Mouse (Mus musculus) cerebellum, postnatal 4 days (tissue): ENCODE data around the gene Zfp84.
A peak's percentile ranks its signal among the peaks of the same experiment; 100 is the strongest.
"Not testable (repeated sequence)": the region's sequence is repeated elsewhere in the genome, so short reads cannot be mapped to it uniquely, and the experiment has no call there.

Source experiments
- DNase-seq, 2 experiments: peaks; one replicate each; pipeline ENCODE4 v3.0.0; 2022; ENCODE audit warnings: low spot score in 2 of 2, mixed read lengths in 1 of 2

Gene Zfp84

GRCm38 (mm10) chr7:29768090-29768900 is at the start of gene Zfp84:
Gene Zfp84 (plus strand): TSS chr7:29768552.
- DNase-seq = peak in 1 of 2 experiments; percentile 73

GRCm38 (mm10) chr7:29725461-29726142 is 42.8 kb upstream of the Zfp84 start:
- not testable (repeated sequence) for DNase-seq

- DNase-seq = not testable (repeated sequence)
Measured at GRCm38 (mm10) chr7:29726860-29727259, 41.5 kb upstream of the Zfp84 start, which contains the start of gene Catsperg2. Gene Catsperg2 (minus strand): TSS chr7:29727032.

GRCm38 (mm10) chr7:29728055-29728454 is 40.3 kb upstream of the Zfp84 start:
- no peak for DNase-seq

GRCm38 (mm10) chr7:29742258-29742657 is 26.1 kb upstream of the Zfp84 start:
- no peak for DNase-seq

- DNase-seq = no peak
Measured at GRCm38 (mm10) chr7:29760476-29760875, 7.9 kb upstream of the Zfp84 start.

- DNase-seq = no peak
Measured at GRCm38 (mm10) chr7:29764702-29765101, 3.6 kb upstream of the Zfp84 start.

- peak; percentile 33 to 73 for DNase-seq
Measured at GRCm38 (mm10) chr7:29767058-29767686, 1.2 kb upstream of the Zfp84 start.

GRCm38 (mm10) chr7:29768980-29769379 is 628 bp downstream of the Zfp84 start:
- DNase-seq = no peak

GRCm38 (mm10) chr7:29773503-29773902 is 5.2 kb downstream of the Zfp84 start:
- no peak for DNase-seq

- no peak for DNase-seq
Measured at GRCm38 (mm10) chr7:29774371-29774770, 6.0 kb downstream of the Zfp84 start.

- DNase-seq = no peak
Measured at GRCm38 (mm10) chr7:29776568-29776967, 8.2 kb downstream of the Zfp84 start.

GRCm38 (mm10) chr7:29777372-29777771 is 9.0 kb downstream of the Zfp84 start:
- DNase-seq = no peak

- DNase-seq = peak; percentile 68 to 85
Measured at GRCm38 (mm10) chr7:29783871-29784551, 15.7 kb downstream of the Zfp84 start, which contains the start of gene Zfp30. Gene Zfp30 (plus strand): TSS chr7:29783998.

GRCm38 (mm10) chr7:29785023-29785422 is 16.7 kb downstream of the Zfp84 start:
- DNase-seq = no peak

GRCm38 (mm10) chr7:29785888-29786287 is 17.5 kb downstream of the Zfp84 start:
- DNase-seq = no peak

- DNase-seq = no peak
Measured at GRCm38 (mm10) chr7:29792906-29793305, 24.6 kb downstream of the Zfp84 start.

- no peak for DNase-seq
Measured at GRCm38 (mm10) chr7:29807046-29807445, 38.7 kb downstream of the Zfp84 start.

GRCm38 (mm10) chr7:29812244-29812643 is 43.9 kb downstream of the Zfp84 start:
- no peak for DNase-seq

GRCm38 (mm10) chr7:29814381-29814780 is 46.0 kb downstream of the Zfp84 start:
- DNase-seq = no peak

- DNase-seq = no peak
Measured at GRCm38 (mm10) chr7:29815061-29815784, 46.9 kb downstream of the Zfp84 start.
